Mouse (Mus musculus): ENCODE measurements at regions not wholly inside any gene's neighbourhood (a gene's known extent, or its start where the extent isn't known, plus 50 kb on each side); places are given as distances from the start of the nearest gene placed in this dataset.

DNA sequence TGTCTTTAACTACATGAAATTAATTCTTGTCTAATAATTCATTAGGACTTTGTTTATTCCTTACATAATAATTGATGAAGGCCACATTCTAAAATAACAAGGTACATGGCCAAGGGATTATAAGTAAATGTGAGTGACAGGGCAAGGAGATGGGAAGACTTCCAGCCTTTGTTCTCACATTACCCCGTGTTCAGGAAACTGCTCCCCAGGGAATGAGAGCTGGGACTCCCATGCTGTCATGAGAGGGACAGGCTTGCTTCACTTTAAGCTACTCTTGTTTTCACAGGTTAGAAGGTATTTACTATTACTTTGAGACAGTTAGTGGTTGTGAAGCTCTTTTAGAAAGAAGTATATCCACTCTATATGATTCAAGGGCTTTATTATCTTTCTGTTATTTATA, 55.8 kb upstream of the Ptger4 start:
- TF ChIP-seq POLR2A (IDR thresholded peaks at IDR 0.05; ENCODE audit: borderline replicate concordance, low read depth, low read length) (no peak), CTCF (IDR thresholded peaks at IDR 0.05; ENCODE audit: low read depth, low read length) (no peak)

All from bone marrow macrophage, adult 2 months (primary cell).